Mouse (Mus musculus) cortical plate, adult 2 months (tissue): ENCODE results near the gene Hdac2.

ENCODE experiments used
- CTCF ChIP-seq: fragments of 200-500 bp; IDR thresholded peaks from 2 replicates; pipeline ENCODE4 v1.5.1; 2011; ENCODE audit warnings: mild to moderate bottlenecking, control low read depth, low read length; ENCODE audit not compliant: insufficient read depth; ENCODE audit errors: extremely low read depth
- POLR2A ChIP-seq: fragments of 200-500 bp; IDR thresholded peaks from 2 replicates; pipeline ENCODE4 v1.6.1; 2011; ENCODE audit warnings: mild to moderate bottlenecking, low read length, control low read depth; ENCODE audit not compliant: insufficient read depth; ENCODE audit errors: extremely low read depth

- TF ChIP-seq CTCF = no peak
- peak; percentile 15; the same call in 1 of the 2 replicates for TF ChIP-seq POLR2A
These were observed 554 bp downstream of the Hdac2 start for GRCm38 (mm10) chr10:36974676-36975520.
